Mouse (Mus musculus): ENCODE measurements at regions not wholly inside any gene's neighbourhood (a gene's known extent, or its start where the extent isn't known, plus 50 kb on each side); places are given as distances from the start of the nearest gene placed in this dataset.

DNA sequence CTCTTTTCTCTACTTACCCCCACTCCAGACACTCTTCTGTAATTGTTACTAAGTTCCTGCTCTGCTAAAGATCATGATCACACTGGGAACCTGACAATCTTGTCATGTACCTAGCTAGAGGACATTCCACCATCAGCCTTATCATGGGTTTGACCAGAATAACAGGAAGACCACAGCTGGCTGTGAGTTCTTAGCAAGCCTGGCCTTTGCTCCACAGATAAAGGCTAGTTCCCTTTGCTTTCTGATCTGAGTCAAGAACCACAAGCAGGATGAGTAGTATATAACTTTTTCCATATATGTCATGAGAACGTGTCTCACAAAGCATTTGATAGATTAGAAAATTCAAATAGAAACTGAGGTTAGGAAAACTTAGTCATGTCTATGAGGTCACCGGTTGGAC is 266.1 kb downstream of the Mat2b start:
- no peak for TF ChIP-seq POLR2A (IDR thresholded peaks at IDR 0.05; ENCODE audit: borderline replicate concordance, extremely low read depth, low read depth, low read length)
- no peak for TF ChIP-seq CTCF (IDR thresholded peaks at IDR 0.05; ENCODE audit: insufficient read depth, low read length)

Measured in lung, adult 2 months (tissue).